23 mouse cellular contexts compared by ENCODE assay signal in genomic region chr6:33166479-33166878, GRCm38 (mm10).
DNase-seq lines count a peak whose midpoint lies in the region; ATAC-seq and TF ChIP-seq lines count a peak whose summit lies in the region.
"Had no signal": no experiment of that assay in that cellular context is flagged by ENCODE, and none has a peak within 500 bp of the region (broad histone marks: within the 10 kb centered on the region; RNA-seq: fewer than 3 reads in every experiment).

No protein-coding gene starts in this region.

- no peaks in the 10 kb centered on the region for H3K36me3 ChIP-seq in forebrain, postnatal 0 days (ENCODE audit: insufficient read depth)
- H3K36me3 ChIP-seq in forebrain, embryonic 10.5 days (replicated peaks) = no peaks in the 10 kb centered on the region
- no peaks in the 10 kb centered on the region for H3K36me3 ChIP-seq in midbrain, embryonic 13.5 days
- H3K36me3 ChIP-seq in midbrain, embryonic 11.5 days (ENCODE audit: control insufficient read depth, insufficient read depth, low read length) = no peaks in the 10 kb centered on the region
- H3K36me3 ChIP-seq in hindbrain, embryonic 16.5 days (ENCODE audit: control insufficient read depth, insufficient read depth, low read length) = no peaks in the 10 kb centered on the region
- H3K36me3 ChIP-seq: heart, embryonic 12.5 days; kidney, embryonic 15.5 days; limb, embryonic 13.5 days; lung, embryonic 15.5 days; midbrain, embryonic 12.5 days had no signal

- H3K9ac ChIP-seq in forebrain, postnatal 0 days = no peak overlapping the region
- H3K9ac ChIP-seq in midbrain, embryonic 13.5 days (replicated peaks) = no peak overlapping the region
- H3K9ac ChIP-seq in midbrain, embryonic 11.5 days (ENCODE audit: low read length) = no peak overlapping the region
- H3K9ac ChIP-seq in hindbrain, embryonic 16.5 days (ENCODE audit: low read depth, low read length) = no peak overlapping the region
- H3K9ac ChIP-seq: heart, embryonic 12.5 days; kidney, embryonic 15.5 days; limb, embryonic 13.5 days; lung, embryonic 15.5 days; midbrain, embryonic 12.5 days had no signal

- 31% methylated on average over 11 of the region's 11 CpGs for WGBS in forebrain, postnatal 0 days
- WGBS in forebrain, embryonic 10.5 days = 89% methylated on average over 11 of the region's 11 CpGs
- 63% methylated on average over 11 of the region's 11 CpGs for WGBS in midbrain, embryonic 13.5 days
- 79% methylated on average over 11 of the region's 11 CpGs for WGBS in midbrain, embryonic 11.5 days
- WGBS in hindbrain, embryonic 16.5 days = 48% methylated on average over 11 of the region's 11 CpGs

- H3K4me3 ChIP-seq in forebrain, postnatal 0 days (ENCODE audit: low read depth, low read length) = no peak overlapping the region
- no peak overlapping the region for H3K4me3 ChIP-seq in forebrain, embryonic 10.5 days
- H3K4me3 ChIP-seq in midbrain, embryonic 13.5 days (replicated peaks) = no peak overlapping the region
- H3K4me3 ChIP-seq in midbrain, embryonic 11.5 days (ENCODE audit: low read depth, low read length) = no peak overlapping the region
- no peak overlapping the region for H3K4me3 ChIP-seq in hindbrain, embryonic 16.5 days (ENCODE audit: low read length)
- H3K4me3 ChIP-seq: heart, adult 2 months; heart, embryonic 12.5 days; kidney, embryonic 15.5 days; limb, embryonic 13.5 days; lung, embryonic 15.5 days; midbrain, embryonic 12.5 days had no signal

- H3K9me3 ChIP-seq in forebrain, postnatal 0 days (ENCODE audit: low read length) = no peaks in the 10 kb centered on the region
- no peaks in the 10 kb centered on the region for H3K9me3 ChIP-seq in forebrain, embryonic 10.5 days
- H3K9me3 ChIP-seq in midbrain, embryonic 13.5 days = no peaks in the 10 kb centered on the region
- no peaks in the 10 kb centered on the region for H3K9me3 ChIP-seq in midbrain, embryonic 11.5 days (ENCODE audit: control insufficient read depth, low read length)
- no peaks in the 10 kb centered on the region for H3K9me3 ChIP-seq in hindbrain, embryonic 16.5 days (ENCODE audit: control insufficient read depth, low read length)
- H3K9me3 ChIP-seq: heart, embryonic 12.5 days; kidney, embryonic 15.5 days; limb, embryonic 13.5 days; lung, embryonic 15.5 days; midbrain, embryonic 12.5 days had no signal

- H3K27me3 ChIP-seq in forebrain, postnatal 0 days (ENCODE audit: insufficient read depth, low read length) = no peaks in the 10 kb centered on the region
- no peaks in the 10 kb centered on the region for H3K27me3 ChIP-seq in forebrain, embryonic 10.5 days (ENCODE audit: poor library complexity, severe bottlenecking)
- no peaks in the 10 kb centered on the region for H3K27me3 ChIP-seq in midbrain, embryonic 13.5 days
- H3K27me3 ChIP-seq in midbrain, embryonic 11.5 days (ENCODE audit: control insufficient read depth, insufficient read depth, low read length) = no peaks in the 10 kb centered on the region
- no peaks in the 10 kb centered on the region for H3K27me3 ChIP-seq in hindbrain, embryonic 16.5 days (replicated peaks; ENCODE audit: control insufficient read depth, insufficient read depth, low read length)
- H3K27me3 ChIP-seq: heart, embryonic 12.5 days; kidney, embryonic 15.5 days; limb, embryonic 13.5 days; lung, embryonic 15.5 days; midbrain, embryonic 12.5 days had no signal

- TF ChIP-seq CTCF in forebrain, postnatal 0 days (IDR thresholded peaks at IDR 0.05; ENCODE audit: low read depth) = no peak

- DNase-seq in forebrain, postnatal 0 days = peak; percentile 55
- DNase-seq in forebrain, embryonic 10.5 days (ENCODE audit: extremely low spot score, low spot score) = no peak
- no peak for DNase-seq in midbrain, embryonic 11.5 days (ENCODE audit: low spot score, missing footprints)
- peak; percentile 6 for DNase-seq in right cerebral cortex, postnatal 14 days
- DNase-seq in right cerebral cortex, postnatal 36 days (ENCODE audit: low spot score in 2 of 2) = no peak
- no peak for DNase-seq in spleen, adult 18-20 months
- DNase-seq: adrenal gland, postnatal 25 days; cerebellum, adult 8-10 months; cerebellum, postnatal 25 days; heart, adult 2 months; heart, postnatal 4 days; kidney, adult 18-20 months; kidney, postnatal 25 days; thymus, postnatal 4 days had no signal

- no peak overlapping the region for H3K27ac ChIP-seq in forebrain, postnatal 0 days (ENCODE audit: low read depth, low read length)
- H3K27ac ChIP-seq in forebrain, embryonic 10.5 days = no peak overlapping the region
- H3K27ac ChIP-seq in midbrain, embryonic 13.5 days = no peak overlapping the region
- no peak overlapping the region for H3K27ac ChIP-seq in midbrain, embryonic 11.5 days (ENCODE audit: low read depth, low read length)
- peak overlapping the region; percentile 17; the same call in 1 of the 2 replicates for H3K27ac ChIP-seq in hindbrain, embryonic 16.5 days (ENCODE audit: low read depth, low read length)
- H3K27ac ChIP-seq: heart, adult 2 months; kidney, embryonic 15.5 days; limb, embryonic 13.5 days; lung, embryonic 15.5 days; midbrain, embryonic 12.5 days had no signal

- no peaks in the 10 kb centered on the region for H3K4me1 ChIP-seq in forebrain, postnatal 0 days (ENCODE audit: insufficient read depth)
- no peaks in the 10 kb centered on the region for H3K4me1 ChIP-seq in forebrain, embryonic 10.5 days
- peaks cover 7% of the 10 kb centered on the region; the same call in 1 of the 2 replicates for H3K4me1 ChIP-seq in midbrain, embryonic 13.5 days (replicated peaks)
- no peaks in the 10 kb centered on the region for H3K4me1 ChIP-seq in midbrain, embryonic 11.5 days (ENCODE audit: control insufficient read depth, insufficient read depth, low read length)
- no peaks in the 10 kb centered on the region for H3K4me1 ChIP-seq in hindbrain, embryonic 16.5 days (ENCODE audit: control insufficient read depth, insufficient read depth, low read depth, low read length)
- H3K4me1 ChIP-seq: heart, embryonic 12.5 days; kidney, embryonic 15.5 days; limb, embryonic 13.5 days; lung, embryonic 15.5 days had no signal

- H3K4me2 ChIP-seq in forebrain, postnatal 0 days (ENCODE audit: low read depth) = peak overlapping the region; percentile 4; the same call in 1 of the 2 replicates
- no peak overlapping the region for H3K4me2 ChIP-seq in midbrain, embryonic 13.5 days (replicated peaks)
- H3K4me2 ChIP-seq in midbrain, embryonic 11.5 days = no peak overlapping the region
- peak overlapping the region; percentile 28 for H3K4me2 ChIP-seq in hindbrain, embryonic 16.5 days (ENCODE audit: low read length)
- H3K4me2 ChIP-seq: heart, embryonic 12.5 days; kidney, embryonic 15.5 days; limb, embryonic 13.5 days; liver, embryonic 11.5 days; lung, embryonic 15.5 days; midbrain, embryonic 12.5 days had no signal

- peak; percentile 72 for ATAC-seq in forebrain, postnatal 0 days
- ATAC-seq in midbrain, embryonic 13.5 days = 0 out of 2 replicates have a peak, but pooled peaks have one; percentile 30
- ATAC-seq in midbrain, embryonic 11.5 days (ENCODE audit: low FRiP score) = no peak
- 0 out of 2 replicates have a peak, but pooled peaks have one; percentile 37 for ATAC-seq in hindbrain, embryonic 16.5 days
- ATAC-seq: CD4-positive, CD25-positive, alpha-beta regulatory T cell, adult 4 months had no signal

Comparison
In these comparisons a context has a peak if more than half of its experiments do, and no peak if none do; other contexts are left out.
1. DNase-seq: peak in forebrain, postnatal 0 days (single experiment) and right cerebral cortex, postnatal 14 days (single experiment); none in forebrain, embryonic 10.5 days (single experiment), midbrain, embryonic 11.5 days (single experiment), right cerebral cortex, postnatal 36 days (0 of 2) and spleen, adult 18-20 months (0 of 2).
2. H3K4me2 ChIP-seq: peak in forebrain, postnatal 0 days (single experiment) and hindbrain, embryonic 16.5 days (single experiment); none in midbrain, embryonic 13.5 days (single experiment) and midbrain, embryonic 11.5 days (single experiment).